Mouse (Mus musculus): ENCODE data around the gene Selenon.

- TF ChIP-seq MAX (IDR thresholded peaks at IDR 0.05) (no peak), CTCF (IDR thresholded peaks at IDR 0.05; ENCODE audit: control insufficient read depth, insufficient read depth, insufficient read length) (no peak), MYOD1 (IDR thresholded peaks at IDR 0.05; ENCODE audit: control insufficient read depth, insufficient read length, low read depth) (no peak), USF1 (IDR thresholded peaks at IDR 0.05; ENCODE audit: low read depth) (no peak), MYOG (IDR thresholded peaks at IDR 0.05; ENCODE audit: control insufficient read depth, extremely low read depth, insufficient read length) (no peak)
Measured at GRCm38 (mm10) chr4:134495546-134495923, 56.4 kb downstream of the Selenon start.

All from C2C12 (cell line).